Mouse (Mus musculus): ENCODE results near the gene Drg2. TPM values are rescaled to one million over a fixed set of nuclear protein-coding genes. Genes with fewer than 3 reads are reported as not detected.

Drg2 gene
- polyA plus RNA-seq, 1 experiment from 2014 or later: 127 TPM

GRCm38 (mm10) chr11:60457973-60458372 lies 3.6 kb downstream of the Drg2 start:
- H3K27ac ChIP-seq (ENCODE audit: low read length): no peak overlapping the region
- H3K36me3 ChIP-seq (ENCODE audit: insufficient read depth, low read length): peaks cover 57% of the 10 kb centered on the region
- H3K4me2 ChIP-seq (replicated peaks; ENCODE audit: low read depth, low read length): no peak overlapping the region
- no peak overlapping the region for H3K4me3 ChIP-seq (ENCODE audit: low read length)
- no peak for ATAC-seq (ENCODE audit: low FRiP score, low TSS enrichment)
- no peaks in the 10 kb centered on the region for H3K27me3 ChIP-seq (ENCODE audit: insufficient read depth, low read length)
- 90% methylated on average over 1 of the region's 1 CpGs for WGBS
- no peaks in the 10 kb centered on the region for H3K9me3 ChIP-seq (ENCODE audit: low read length)
- peaks cover 14% of the 10 kb centered on the region for H3K4me1 ChIP-seq (ENCODE audit: insufficient read depth, low read length)
- no peak overlapping the region for H3K9ac ChIP-seq (replicated peaks; ENCODE audit: low read length)

GRCm38 (mm10) chr11:60465943-60466380 lies 11.6 kb downstream of the Drg2 start:
- peak; percentile 57; the same call in 1 of the 2 replicates for ATAC-seq (ENCODE audit: low FRiP score, low TSS enrichment)
- 100% methylated on average over 2 of the region's 2 CpGs for WGBS
- H3K36me3 ChIP-seq (ENCODE audit: insufficient read depth, low read length): peaks cover 80% of the 10 kb centered on the region

GRCm38 (mm10) chr11:60469039-60469438 lies 14.6 kb downstream of the Drg2 start, which contains the start of gene Myo15:
TSS of gene Myo15 (plus strand) at chr11:60469339.
- Histone ChIP-seq H3K36me3 (ENCODE audit: insufficient read depth, low read length) (peaks cover 51% of the 10 kb centered on the region), H3K27ac (ENCODE audit: low read length) (no peak within 1 kb of the TSS), H3K4me2 (replicated peaks; ENCODE audit: low read depth, low read length) (no peak within 1 kb of the TSS), H3K4me3 (ENCODE audit: low read length) (no peak within 1 kb of the TSS), H3K9ac (replicated peaks; ENCODE audit: low read length) (no peak within 1 kb of the TSS), H3K9me3 (ENCODE audit: low read length) (no peaks in the 10 kb centered on the region), H3K27me3 (ENCODE audit: insufficient read depth, low read length) (no peaks in the 10 kb centered on the region), H3K4me1 (ENCODE audit: insufficient read depth, low read length) (no peaks in the 10 kb centered on the region)
- ATAC-seq (ENCODE audit: low FRiP score, low TSS enrichment): no peak
- 98% methylated on average over 3 of the region's 3 CpGs for WGBS

More at GRCm38 (mm10) chr11:60465943-60466380, 11.6 kb downstream of the Drg2 start:
- Histone ChIP-seq H3K9me3 (ENCODE audit: low read length) (no peaks in the 10 kb centered on the region), H3K4me3 (ENCODE audit: low read length) (no peak overlapping the region), H3K9ac (replicated peaks; ENCODE audit: low read length) (no peak overlapping the region), H3K27me3 (ENCODE audit: insufficient read depth, low read length) (no peaks in the 10 kb centered on the region), H3K4me1 (ENCODE audit: insufficient read depth, low read length) (no peaks in the 10 kb centered on the region), H3K27ac (ENCODE audit: low read length) (no peak overlapping the region), H3K4me2 (replicated peaks; ENCODE audit: low read depth, low read length) (no peak overlapping the region)

- ATAC-seq (ENCODE audit: low FRiP score, low TSS enrichment): no peak
- H3K4me2 ChIP-seq (replicated peaks; ENCODE audit: low read depth, low read length): no peak overlapping the region
- no peaks in the 10 kb centered on the region for H3K27me3 ChIP-seq (ENCODE audit: insufficient read depth, low read length)
- no peaks in the 10 kb centered on the region for H3K9me3 ChIP-seq (ENCODE audit: low read length)
- H3K27ac ChIP-seq (ENCODE audit: low read length): no peak overlapping the region
- no peak overlapping the region for H3K9ac ChIP-seq (replicated peaks; ENCODE audit: low read length)
- 86% methylated on average over 9 of the region's 9 CpGs for WGBS
- no peaks in the 10 kb centered on the region for H3K4me1 ChIP-seq (ENCODE audit: insufficient read depth, low read length)
- no peak overlapping the region for H3K4me3 ChIP-seq (ENCODE audit: low read length)
- H3K36me3 ChIP-seq (ENCODE audit: insufficient read depth, low read length): peaks cover 35% of the 10 kb centered on the region
Measured at GRCm38 (mm10) chr11:60470743-60471142, 16.4 kb downstream of the Drg2 start.

- Histone ChIP-seq H3K36me3 (ENCODE audit: insufficient read depth, low read length) (0 out of 2 replicates have a peak, but pooled peaks cover 1% of the 10 kb centered on the region), H3K4me3 (ENCODE audit: low read length) (no peak overlapping the region), H3K4me2 (replicated peaks; ENCODE audit: low read depth, low read length) (no peak overlapping the region), H3K9ac (replicated peaks; ENCODE audit: low read length) (no peak overlapping the region), H3K27ac (ENCODE audit: low read length) (no peak overlapping the region), H3K27me3 (ENCODE audit: insufficient read depth, low read length) (no peaks in the 10 kb centered on the region), H3K9me3 (ENCODE audit: low read length) (no peaks in the 10 kb centered on the region), H3K4me1 (ENCODE audit: insufficient read depth, low read length) (peaks cover 4% of the 10 kb centered on the region)
- ATAC-seq (ENCODE audit: low FRiP score, low TSS enrichment): no peak
- 88% methylated on average over 5 of the region's 5 CpGs for WGBS
Measured at GRCm38 (mm10) chr11:60474534-60474933, 20.1 kb downstream of the Drg2 start.

GRCm38 (mm10) chr11:60475668-60476362 lies 21.4 kb downstream of the Drg2 start:
- 48% methylated on average over 5 of the region's 5 CpGs for WGBS
- Histone ChIP-seq H3K4me1 (ENCODE audit: insufficient read depth, low read length) (peaks cover 4% of the 10 kb centered on the region), H3K4me3 (ENCODE audit: low read length) (no peak overlapping the region), H3K9ac (replicated peaks; ENCODE audit: low read length) (no peak overlapping the region; the same call in 1 of the 2 replicates), H3K36me3 (ENCODE audit: insufficient read depth, low read length) (no peaks in the 10 kb centered on the region), H3K27ac (ENCODE audit: low read length) (peak overlapping the region; percentile 73), H3K9me3 (ENCODE audit: low read length) (no peaks in the 10 kb centered on the region), H3K27me3 (ENCODE audit: insufficient read depth, low read length) (no peaks in the 10 kb centered on the region), H3K4me2 (replicated peaks; ENCODE audit: low read depth, low read length) (no peak overlapping the region)
- ATAC-seq (ENCODE audit: low FRiP score, low TSS enrichment): peak; percentile 77

- 33% methylated on average over 17 of the region's 17 CpGs for WGBS
- Histone ChIP-seq H3K4me3 (ENCODE audit: low read length) (no peak overlapping the region), H3K9ac (replicated peaks; ENCODE audit: low read length) (peak overlapping the region; percentile 22; the same call in 1 of the 2 replicates)
Measured at GRCm38 (mm10) chr11:60478121-60478520, 23.7 kb downstream of the Drg2 start.

GRCm38 (mm10) chr11:60486267-60486666 lies 31.9 kb downstream of the Drg2 start:
- no peaks in the 10 kb centered on the region for H3K9me3 ChIP-seq (ENCODE audit: low read length)
- H3K4me2 ChIP-seq (replicated peaks; ENCODE audit: low read depth, low read length): no peak overlapping the region
- no peak overlapping the region for H3K4me3 ChIP-seq (ENCODE audit: low read length)
- H3K4me1 ChIP-seq (ENCODE audit: insufficient read depth, low read length): no peaks in the 10 kb centered on the region
- no peak overlapping the region for H3K27ac ChIP-seq (ENCODE audit: low read length)
- no peaks in the 10 kb centered on the region for H3K36me3 ChIP-seq (ENCODE audit: insufficient read depth, low read length)
- H3K9ac ChIP-seq (replicated peaks; ENCODE audit: low read length): no peak overlapping the region
- H3K27me3 ChIP-seq (ENCODE audit: insufficient read depth, low read length): no peaks in the 10 kb centered on the region
- no peak for ATAC-seq (ENCODE audit: low FRiP score, low TSS enrichment)
- 67% methylated on average over 3 of the region's 3 CpGs for WGBS

More at GRCm38 (mm10) chr11:60478121-60478520, 23.7 kb downstream of the Drg2 start:
- no peak for ATAC-seq (ENCODE audit: low FRiP score, low TSS enrichment)
- Histone ChIP-seq H3K27me3 (ENCODE audit: insufficient read depth, low read length) (no peaks in the 10 kb centered on the region), H3K36me3 (ENCODE audit: insufficient read depth, low read length) (no peaks in the 10 kb centered on the region), H3K27ac (ENCODE audit: low read length) (no peak overlapping the region), H3K9me3 (ENCODE audit: low read length) (no peaks in the 10 kb centered on the region), H3K4me1 (ENCODE audit: insufficient read depth, low read length) (peaks cover 4% of the 10 kb centered on the region), H3K4me2 (replicated peaks; ENCODE audit: low read depth, low read length) (peak overlapping the region; percentile 26)

GRCm38 (mm10) chr11:60492726-60493125 lies 38.3 kb downstream of the Drg2 start:
- Histone ChIP-seq H3K9me3 (ENCODE audit: low read length) (no peaks in the 10 kb centered on the region), H3K4me1 (ENCODE audit: insufficient read depth, low read length) (no peaks in the 10 kb centered on the region), H3K36me3 (ENCODE audit: insufficient read depth, low read length) (no peaks in the 10 kb centered on the region), H3K4me3 (ENCODE audit: low read length) (no peak overlapping the region), H3K4me2 (replicated peaks; ENCODE audit: low read depth, low read length) (no peak overlapping the region), H3K27me3 (ENCODE audit: insufficient read depth, low read length) (no peaks in the 10 kb centered on the region), H3K9ac (replicated peaks; ENCODE audit: low read length) (no peak overlapping the region), H3K27ac (ENCODE audit: low read length) (no peak overlapping the region)
- 90% methylated on average over 5 of the region's 5 CpGs for WGBS
- no peak for ATAC-seq (ENCODE audit: low FRiP score, low TSS enrichment)

- Histone ChIP-seq H3K9ac (replicated peaks; ENCODE audit: low read length) (no peak overlapping the region), H3K27me3 (ENCODE audit: insufficient read depth, low read length) (no peaks in the 10 kb centered on the region), H3K4me3 (ENCODE audit: low read length) (no peak overlapping the region), H3K36me3 (ENCODE audit: insufficient read depth, low read length) (no peaks in the 10 kb centered on the region), H3K4me1 (ENCODE audit: insufficient read depth, low read length) (no peaks in the 10 kb centered on the region), H3K4me2 (replicated peaks; ENCODE audit: low read depth, low read length) (no peak overlapping the region), H3K9me3 (ENCODE audit: low read length) (no peaks in the 10 kb centered on the region), H3K27ac (ENCODE audit: low read length) (no peak overlapping the region)
- ATAC-seq (ENCODE audit: low FRiP score, low TSS enrichment): no peak
- WGBS: 62% methylated on average over 2 of the region's 2 CpGs
Measured at GRCm38 (mm10) chr11:60495692-60496091, 41.3 kb downstream of the Drg2 start.
